Mouse (Mus musculus): ENCODE measurements at regions not wholly inside any gene's neighbourhood (a gene's known extent, or its start where the extent isn't known, plus 50 kb on each side); places are given as distances from the start of the nearest gene placed in this dataset.

GRCm38 (mm10) chr12:39742156-39743063, 295.4 kb downstream of the Arl4a start:
- no peak overlapping the region for H3K4me3 ChIP-seq
- no peaks in the 10 kb centered on the region for H3K27me3 ChIP-seq (ENCODE audit: control insufficient read depth, insufficient read depth, insufficient read length)
- no peaks in the 10 kb centered on the region for H3K79me2 ChIP-seq (ENCODE audit: control insufficient read depth, insufficient read depth)
- TF ChIP-seq MYOG (IDR thresholded peaks at IDR 0.05; ENCODE audit: control insufficient read depth in 1 of 3, insufficient read depth in 1 of 3, insufficient read length in 2 of 3, low read depth in 2 of 3), result peak in 1 of 3 experiments; percentile 54
- TF ChIP-seq SRF (IDR thresholded peaks at IDR 0.05; ENCODE audit: control insufficient read depth, insufficient read length, low read depth), result no peak
- peak in 1 of 3 experiments; percentile 36 for TF ChIP-seq MYOD1 (IDR thresholded peaks at IDR 0.05; ENCODE audit: control insufficient read depth in 1 of 3, insufficient read length in 2 of 3, low read depth in 2 of 3)
- H3ac ChIP-seq (ENCODE audit: control insufficient read depth, insufficient read length), result no peak overlapping the region
- H3K36me3 ChIP-seq (ENCODE audit: control insufficient read depth, insufficient read depth), result no peaks in the 10 kb centered on the region
- no peak overlapping the region for H3K4me2 ChIP-seq (ENCODE audit: low read depth)

- no peak overlapping the region for H3K4me3 ChIP-seq
- no peak overlapping the region for H3K4me2 ChIP-seq (ENCODE audit: low read depth)
- no peaks in the 10 kb centered on the region for H3K27me3 ChIP-seq (ENCODE audit: control insufficient read depth, insufficient read depth, insufficient read length)
- no peaks in the 10 kb centered on the region for H3K36me3 ChIP-seq (ENCODE audit: control insufficient read depth, insufficient read depth)
- no peaks in the 10 kb centered on the region for H3K79me2 ChIP-seq (ENCODE audit: control insufficient read depth, insufficient read depth)
- no peak overlapping the region for H3ac ChIP-seq (ENCODE audit: control insufficient read depth, insufficient read length)
- TF ChIP-seq CEBPB (IDR thresholded peaks at IDR 0.05; ENCODE audit: insufficient read depth, poor library complexity, severe bottlenecking) (no peak), POLR2A (IDR thresholded peaks at IDR 0.05; ENCODE audit: insufficient read length, low read depth) (no peak), MAX (IDR thresholded peaks at IDR 0.05; ENCODE audit: low read depth) (no peak), USF1 (IDR thresholded peaks at IDR 0.05; ENCODE audit: low read depth) (no peak)
Measured at GRCm38 (mm10) chr12:39741051-39741847, 296.6 kb downstream of the Arl4a start.

- no peak overlapping the region for H3K4me2 ChIP-seq (ENCODE audit: low read depth)
- H3K79me2 ChIP-seq (ENCODE audit: control insufficient read depth, insufficient read depth), result no peaks in the 10 kb centered on the region
- H3K36me3 ChIP-seq (ENCODE audit: control insufficient read depth, insufficient read depth), result no peaks in the 10 kb centered on the region
- no peak overlapping the region for H3ac ChIP-seq (ENCODE audit: control insufficient read depth, insufficient read length)
- no peaks in the 10 kb centered on the region for H3K27me3 ChIP-seq (ENCODE audit: control insufficient read depth, insufficient read depth, insufficient read length)
- no peak for TF ChIP-seq TCF12 (IDR thresholded peaks at IDR 0.05; ENCODE audit: insufficient read depth, poor library complexity, severe bottlenecking)
- no peak overlapping the region for H3K4me3 ChIP-seq
Measured at GRCm38 (mm10) chr12:39736966-39737365, 300.9 kb downstream of the Arl4a start.

- no peak overlapping the region for H3ac ChIP-seq (ENCODE audit: control insufficient read depth, insufficient read length)
- no peaks in the 10 kb centered on the region for H3K79me2 ChIP-seq (ENCODE audit: control insufficient read depth, insufficient read depth)
- no peak for TF ChIP-seq TCF3 (IDR thresholded peaks at IDR 0.05; ENCODE audit: insufficient read length, low read depth)
- TF ChIP-seq TCF12 (IDR thresholded peaks at IDR 0.05; ENCODE audit: insufficient read depth, poor library complexity, severe bottlenecking), result no peak
- TF ChIP-seq POLR2A (IDR thresholded peaks at IDR 0.05; ENCODE audit: insufficient read length, low read depth), result no peak
- no peak for TF ChIP-seq MYOG (IDR thresholded peaks at IDR 0.05; ENCODE audit: control insufficient read depth in 1 of 3, insufficient read depth in 1 of 3, insufficient read length in 2 of 3, low read depth in 2 of 3)
- no peak for TF ChIP-seq REST (IDR thresholded peaks at IDR 0.05; ENCODE audit: insufficient read depth, insufficient read length)
- TF ChIP-seq E2F4 (IDR thresholded peaks at IDR 0.05; ENCODE audit: insufficient read depth), result no peak
- TF ChIP-seq MYOD1 (IDR thresholded peaks at IDR 0.05; ENCODE audit: control insufficient read depth in 1 of 3, insufficient read length in 2 of 3, low read depth in 2 of 3), result no peak
- no peak for TF ChIP-seq POLR2AphosphoS2 (IDR thresholded peaks at IDR 0.05; ENCODE audit: insufficient read length, low read depth)
- TF ChIP-seq USF1 (IDR thresholded peaks at IDR 0.05; ENCODE audit: low read depth), result no peak
- TF ChIP-seq MAX (IDR thresholded peaks at IDR 0.05; ENCODE audit: low read depth), result no peak
- TF ChIP-seq SRF (IDR thresholded peaks at IDR 0.05; ENCODE audit: control insufficient read depth, insufficient read length, low read depth), result no peak
- TF ChIP-seq CEBPB (IDR thresholded peaks at IDR 0.05; ENCODE audit: insufficient read depth, poor library complexity, severe bottlenecking), result no peak
- no peaks in the 10 kb centered on the region for H3K27me3 ChIP-seq (ENCODE audit: control insufficient read depth, insufficient read depth, insufficient read length)
- no peak overlapping the region for H3K4me3 ChIP-seq
- peak overlapping the region; percentile 24 for H3K4me2 ChIP-seq (ENCODE audit: low read depth)
- no peaks in the 10 kb centered on the region for H3K36me3 ChIP-seq (ENCODE audit: control insufficient read depth, insufficient read depth)
Measured at GRCm38 (mm10) chr12:39736097-39736920, 301.5 kb downstream of the Arl4a start.

- Histone ChIP-seq H3K27me3 (ENCODE audit: control insufficient read depth, insufficient read depth, insufficient read length) (no peaks in the 10 kb centered on the region), H3K36me3 (ENCODE audit: control insufficient read depth, insufficient read depth) (no peaks in the 10 kb centered on the region), H3ac (ENCODE audit: control insufficient read depth, insufficient read length) (no peak overlapping the region), H3K4me3 (no peak overlapping the region), H3K4me2 (ENCODE audit: low read depth) (no peak overlapping the region), H3K79me2 (ENCODE audit: control insufficient read depth, insufficient read depth) (no peaks in the 10 kb centered on the region)
- TF ChIP-seq POLR2AphosphoS2 (IDR thresholded peaks at IDR 0.05; ENCODE audit: insufficient read length, low read depth) (no peak), REST (IDR thresholded peaks at IDR 0.05; ENCODE audit: insufficient read depth, insufficient read length) (no peak), MAX (IDR thresholded peaks at IDR 0.05; ENCODE audit: low read depth) (no peak), SRF (IDR thresholded peaks at IDR 0.05; ENCODE audit: control insufficient read depth, insufficient read length, low read depth) (no peak), MYOG (IDR thresholded peaks at IDR 0.05; ENCODE audit: control insufficient read depth in 1 of 3, insufficient read depth in 1 of 3, insufficient read length in 2 of 3, low read depth in 2 of 3) (no peak), USF1 (IDR thresholded peaks at IDR 0.05; ENCODE audit: low read depth) (no peak), E2F4 (IDR thresholded peaks at IDR 0.05; ENCODE audit: insufficient read depth) (no peak), POLR2A (IDR thresholded peaks at IDR 0.05; ENCODE audit: insufficient read length, low read depth) (no peak), CEBPB (IDR thresholded peaks at IDR 0.05; ENCODE audit: insufficient read depth, poor library complexity, severe bottlenecking) (no peak), TCF3 (IDR thresholded peaks at IDR 0.05; ENCODE audit: insufficient read length, low read depth) (no peak), MYOD1 (IDR thresholded peaks at IDR 0.05; ENCODE audit: control insufficient read depth in 1 of 3, insufficient read length in 2 of 3, low read depth in 2 of 3) (no peak), TCF12 (IDR thresholded peaks at IDR 0.05; ENCODE audit: insufficient read depth, poor library complexity, severe bottlenecking) (no peak)
Measured at GRCm38 (mm10) chr12:39734176-39734575, 303.6 kb downstream of the Arl4a start.
